Mouse (Mus musculus) ES-Bruce4 (cell line): ENCODE data around the gene Myo1d. TPM values are rescaled to one million over a fixed set of nuclear protein-coding genes. Genes with fewer than 3 reads are reported as not detected.

Source experiments
- H3K27ac ChIP-seq: 2 replicates; pipeline ENCODE4 v1.5.1; 2012; ENCODE audit warnings: low read length, inconsistent platforms; ENCODE audit not compliant: insufficient read depth
- H3K27me3 ChIP-seq: 2 replicates; pipeline ENCODE4 v1.6.1; 2012; ENCODE audit warnings: mild to moderate bottlenecking, low read length, inconsistent platforms; ENCODE audit not compliant: control insufficient read depth, poor library complexity, insufficient read depth, severe bottlenecking
- H3K36me3 ChIP-seq: 2 replicates; pipeline ENCODE4 v1.6.1; 2012; ENCODE audit warnings: inconsistent platforms, mild to moderate bottlenecking, low read length, moderate library complexity; ENCODE audit not compliant: control insufficient read depth, poor library complexity, insufficient read depth, severe bottlenecking
- H3K4me1 ChIP-seq: one replicate; pipeline ENCODE4 v1.8.1; 2011; ENCODE audit warnings: low read length; ENCODE audit not compliant: control insufficient read depth, insufficient read depth
- H3K4me3 ChIP-seq: 2 replicates; pipeline ENCODE4 v1.5.1; 2011; ENCODE audit warnings: low read depth, mild to moderate bottlenecking, low read length
- H3K9ac ChIP-seq: 2 replicates; pipeline ENCODE4 v1.6.1; 2012; ENCODE audit warnings: low read depth, mild to moderate bottlenecking, inconsistent platforms; ENCODE audit not compliant: poor library complexity, severe bottlenecking
- H3K9me3 ChIP-seq: replicated peaks from 2 replicates; pipeline ENCODE4 v1.6.1; 2012; ENCODE audit warnings: mild to moderate bottlenecking, low read length, inconsistent platforms; ENCODE audit not compliant: control insufficient read depth, poor library complexity, insufficient read depth, severe bottlenecking
- CTCF ChIP-seq: IDR thresholded peaks from one replicate; pipeline ENCODE4 v1.8.1; 2011; ENCODE audit warnings: low read depth, low read length
- EP300 ChIP-seq: IDR thresholded peaks from 2 replicates; pipeline ENCODE4 v1.6.1; 2011; ENCODE audit warnings: low read depth, low read length; ENCODE audit not compliant: insufficient read depth
- POLR2A ChIP-seq: IDR thresholded peaks from one replicate; pipeline ENCODE4 v1.8.1; 2011; ENCODE audit warnings: low read length; ENCODE audit not compliant: insufficient read depth
- polyA plus RNA-seq: library from polyadenylated mRNA; stranded (reverse); fragments of >200 nt; gene quantifications from 2 replicates; pipeline ENCODE4 v1.2.4, GENCODE M21; 2011; ENCODE audit warnings: low read depth; ENCODE audit not compliant: missing spikeins, insufficient read depth, insufficient read length

Gene Myo1d
- polyA plus RNA-seq, 1 experiment: 6.6 TPM

GRCm38 (mm10) chr11:80724701-80725100, 55.1 kb downstream of the Myo1d start:
- Histone ChIP-seq H3K27ac (no peak overlapping the region), H3K36me3 (no peaks in the 10 kb centered on the region), H3K4me1 (no peaks in the 10 kb centered on the region), H3K27me3 (no peaks in the 10 kb centered on the region), H3K9me3 (no peaks in the 10 kb centered on the region), H3K4me3 (no peak overlapping the region), H3K9ac (no peak overlapping the region)
- TF ChIP-seq EP300: no peak
- TF ChIP-seq POLR2A: no peak
- no peak for TF ChIP-seq CTCF

- no peaks in the 10 kb centered on the region for H3K4me1 ChIP-seq
- TF ChIP-seq EP300 (no peak), POLR2A (no peak), CTCF (no peak)
- H3K36me3 ChIP-seq: no peaks in the 10 kb centered on the region
- H3K9me3 ChIP-seq: no peaks in the 10 kb centered on the region
- no peak overlapping the region for H3K4me3 ChIP-seq
- no peak overlapping the region for H3K27ac ChIP-seq
- H3K9ac ChIP-seq: no peak overlapping the region
- no peaks in the 10 kb centered on the region for H3K27me3 ChIP-seq
These were observed 56.3 kb downstream of the Myo1d start for GRCm38 (mm10) chr11:80723406-80724047.

GRCm38 (mm10) chr11:80719014-80719413, 60.8 kb downstream of the Myo1d start:
- Histone ChIP-seq H3K4me3 (no peak overlapping the region), H3K9ac (no peak overlapping the region), H3K9me3 (no peaks in the 10 kb centered on the region), H3K27me3 (no peaks in the 10 kb centered on the region), H3K36me3 (no peaks in the 10 kb centered on the region), H3K4me1 (no peaks in the 10 kb centered on the region), H3K27ac (no peak overlapping the region)
- TF ChIP-seq POLR2A (no peak), CTCF (no peak), EP300 (no peak)

GRCm38 (mm10) chr11:80718036-80718435, 61.8 kb downstream of the Myo1d start:
- H3K9me3 ChIP-seq: no peaks in the 10 kb centered on the region
- no peaks in the 10 kb centered on the region for H3K4me1 ChIP-seq
- H3K36me3 ChIP-seq: no peaks in the 10 kb centered on the region
- no peak overlapping the region for H3K9ac ChIP-seq
- H3K27ac ChIP-seq: no peak overlapping the region
- H3K27me3 ChIP-seq: no peaks in the 10 kb centered on the region
- no peak overlapping the region for H3K4me3 ChIP-seq
- TF ChIP-seq POLR2A (no peak), EP300 (no peak), CTCF (no peak)

GRCm38 (mm10) chr11:80715115-80715514, 64.7 kb downstream of the Myo1d start:
- Histone ChIP-seq H3K4me1 (no peaks in the 10 kb centered on the region), H3K27me3 (no peaks in the 10 kb centered on the region), H3K4me3 (no peak overlapping the region), H3K9ac (no peak overlapping the region), H3K9me3 (no peaks in the 10 kb centered on the region), H3K27ac (no peak overlapping the region), H3K36me3 (no peaks in the 10 kb centered on the region)
- TF ChIP-seq EP300: no peak
- no peak for TF ChIP-seq CTCF
- TF ChIP-seq POLR2A: no peak

GRCm38 (mm10) chr11:80713705-80714104, 66.1 kb downstream of the Myo1d start:
- Histone ChIP-seq H3K27me3 (no peaks in the 10 kb centered on the region), H3K4me1 (no peaks in the 10 kb centered on the region), H3K4me3 (no peak overlapping the region), H3K9ac (no peak overlapping the region), H3K9me3 (no peaks in the 10 kb centered on the region), H3K36me3 (no peaks in the 10 kb centered on the region), H3K27ac (no peak overlapping the region)
- TF ChIP-seq CTCF (no peak), EP300 (no peak), POLR2A (no peak)
